Mouse (Mus musculus): Measurements from ENCODE around the gene Nln.

Nln gene

GRCm38 (mm10) chr13:104015246-104016105 lies 93.9 kb downstream of the Nln start:
- DNase-seq (ENCODE audit: low spot score), result no peak

GRCm38 (mm10) chr13:104014038-104014437 lies 95.4 kb downstream of the Nln start:
- no peak for DNase-seq (ENCODE audit: low spot score)

- DNase-seq (ENCODE audit: low spot score), result no peak
Observed at GRCm38 (mm10) chr13:104013380-104013779, 96.0 kb downstream of the Nln start.

DNA sequence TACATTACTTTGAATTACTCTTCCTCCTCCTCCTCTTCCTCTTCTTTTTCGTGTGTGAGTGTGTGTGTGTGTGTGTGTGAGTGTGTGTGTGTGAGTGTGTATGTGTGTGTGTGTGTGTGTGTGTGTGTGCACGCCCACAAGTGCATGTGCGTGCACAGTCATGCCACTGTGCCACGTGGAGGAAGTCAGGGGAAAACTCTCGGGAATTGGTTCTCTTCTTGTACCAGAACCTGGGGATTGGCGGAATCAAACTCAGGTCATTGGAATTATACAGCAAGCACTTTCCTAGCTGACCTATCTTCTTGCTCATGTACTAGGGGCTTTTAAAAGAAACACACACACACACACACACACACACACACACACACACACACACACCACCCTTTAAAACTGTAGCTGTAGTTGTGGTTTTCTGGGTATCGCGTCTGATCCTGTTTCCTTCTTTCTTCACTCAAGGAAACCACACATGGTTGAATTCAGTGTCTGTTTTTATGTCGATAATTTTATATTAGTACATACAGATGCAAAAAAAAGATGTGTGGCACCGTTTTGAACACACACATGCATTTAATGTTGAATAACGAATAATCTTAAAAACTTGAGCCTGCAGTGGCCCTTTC lies 97.1 kb downstream of the Nln start:
- DNase-seq (ENCODE audit: low spot score), result no peak

- DNase-seq (ENCODE audit: low spot score), result no peak
Observed at GRCm38 (mm10) chr13:104011289-104011688, 98.1 kb downstream of the Nln start.

DNA sequence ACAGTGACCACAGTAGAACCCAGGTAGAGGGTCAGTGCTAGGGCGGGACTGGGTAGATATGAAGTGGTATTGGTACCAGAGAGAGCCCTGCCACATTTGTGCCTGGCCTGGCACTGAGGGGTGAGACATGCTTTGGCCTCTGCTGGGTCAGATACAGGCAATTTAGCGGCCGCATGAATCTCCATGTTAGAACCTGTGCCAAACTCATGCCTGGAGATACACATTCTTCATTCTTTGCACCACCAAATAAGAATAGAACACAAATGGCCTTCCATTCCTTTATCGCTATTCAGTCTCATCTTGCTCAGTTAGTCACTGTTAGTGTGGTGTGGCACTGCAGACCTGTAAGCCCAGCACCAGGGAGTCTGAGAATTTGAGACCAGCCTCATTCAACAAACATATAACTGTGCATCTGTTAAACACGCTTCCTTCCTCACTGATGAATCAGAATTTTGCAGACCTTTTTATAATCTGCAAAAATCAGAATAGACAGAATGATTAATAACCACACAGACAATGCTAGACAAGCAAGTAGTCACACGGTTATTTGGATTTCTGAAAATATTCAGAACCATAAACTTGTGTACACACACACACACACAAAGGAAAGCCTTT lies 104.1 kb downstream of the Nln start:
- no peak for DNase-seq (ENCODE audit: low spot score)

DNA sequence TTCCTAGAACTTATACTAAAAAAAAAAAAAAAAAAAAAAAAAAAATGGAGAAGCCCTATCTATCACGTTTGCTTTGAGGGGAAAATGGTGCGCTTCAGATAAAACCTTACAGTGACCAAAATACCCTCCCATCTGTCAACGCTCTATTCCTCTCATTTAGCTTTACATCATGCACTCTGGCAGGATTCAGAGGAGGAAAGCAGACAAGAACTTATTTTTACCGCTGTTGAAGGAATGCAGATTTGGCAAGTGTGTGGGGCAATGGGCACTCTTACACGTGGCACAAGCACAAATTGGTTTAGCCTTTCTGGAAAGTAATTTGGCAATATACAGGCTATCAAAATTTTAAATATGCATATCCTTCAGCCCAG lies 115.3 kb downstream of the Nln start:
- no peak for DNase-seq (ENCODE audit: low spot score)

DNA sequence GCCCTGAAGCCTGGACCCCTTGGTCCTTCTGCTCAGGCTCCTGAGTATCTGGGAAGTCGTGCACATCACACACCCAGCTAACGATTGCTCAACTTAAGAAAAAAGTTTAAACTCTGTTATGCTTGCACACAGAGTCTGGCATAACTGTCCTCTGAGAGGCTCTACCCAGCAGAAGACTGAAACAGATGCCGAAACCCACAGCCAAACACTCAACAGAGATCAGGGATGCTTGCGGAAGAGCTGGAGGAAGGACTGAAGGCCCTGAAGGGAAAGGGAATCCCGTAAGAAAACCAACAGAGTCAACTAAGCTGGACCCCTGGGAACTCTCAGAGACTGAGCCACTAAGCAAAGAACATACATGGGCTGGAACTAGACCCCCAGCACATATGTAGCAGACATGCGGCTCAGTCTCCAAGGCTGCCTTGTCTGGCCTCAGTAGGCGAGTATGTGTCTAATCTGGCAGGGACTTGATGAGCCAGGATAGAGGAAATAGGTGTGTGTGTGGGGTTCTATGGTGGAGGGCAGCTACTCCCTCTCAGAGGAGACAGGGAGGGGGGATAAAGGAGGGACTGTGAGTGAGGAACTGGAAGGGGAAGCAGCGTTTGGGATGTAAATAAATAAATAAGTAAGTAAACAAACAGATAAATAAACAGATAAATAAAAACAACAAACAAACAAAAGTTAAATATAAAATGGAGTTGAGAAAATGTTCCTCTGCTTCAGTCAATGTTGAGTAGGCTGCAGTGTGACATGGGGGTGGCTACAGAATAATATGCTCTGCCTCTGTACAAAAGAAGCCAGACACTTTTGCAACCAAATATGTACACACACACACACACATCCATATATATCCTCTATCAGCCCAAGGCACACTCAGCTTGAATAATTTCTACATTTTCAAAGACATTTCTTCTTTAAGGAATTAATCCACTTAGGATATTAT lies 116.0 kb downstream of the Nln start:
- no peak for DNase-seq (ENCODE audit: low spot score)

GRCm38 (mm10) chr13:103986660-103987059 lies 122.8 kb downstream of the Nln start:
- DNase-seq (ENCODE audit: low spot score), result no peak

DNA sequence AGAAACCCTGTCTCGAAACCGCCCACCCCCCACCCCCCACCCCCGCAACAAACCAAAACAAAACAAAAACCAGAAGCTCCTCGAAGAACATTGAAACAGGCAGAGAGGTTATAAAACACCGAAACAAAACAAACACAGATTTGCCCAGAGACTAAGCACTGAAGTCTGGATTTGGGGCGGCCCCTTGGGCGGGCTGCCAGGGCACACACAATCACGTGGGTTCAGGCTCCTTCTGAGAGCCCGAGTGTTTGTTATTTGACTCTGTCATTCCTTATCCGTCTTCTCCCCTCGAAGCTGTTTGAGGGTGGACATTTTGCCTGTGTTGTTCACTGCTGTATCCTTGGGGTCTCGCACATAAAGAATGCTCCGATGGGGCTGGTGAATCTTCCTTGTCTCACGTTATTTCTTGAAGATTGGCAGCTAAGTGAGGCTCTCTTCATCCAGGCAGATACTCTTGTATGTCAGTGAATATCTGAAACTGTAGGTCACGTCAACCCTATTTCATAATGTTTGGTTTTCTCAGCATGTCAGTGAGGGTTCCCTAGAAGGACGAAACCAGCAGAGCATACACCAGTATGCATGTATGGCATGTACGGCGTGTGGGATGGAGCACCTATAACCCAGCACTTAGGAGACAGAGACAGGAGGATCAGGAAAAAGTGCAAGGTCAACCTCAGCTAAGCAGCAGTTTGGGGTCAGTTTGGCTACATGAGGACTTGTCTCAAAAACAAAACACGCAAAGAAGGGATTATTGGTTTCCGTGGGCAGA lies 123.7 kb downstream of the Nln start:
- no peak for DNase-seq (ENCODE audit: low spot score)

- DNase-seq (ENCODE audit: low spot score), result no peak
Observed at GRCm38 (mm10) chr13:103982376-103982775, 127.0 kb downstream of the Nln start.

DNA sequence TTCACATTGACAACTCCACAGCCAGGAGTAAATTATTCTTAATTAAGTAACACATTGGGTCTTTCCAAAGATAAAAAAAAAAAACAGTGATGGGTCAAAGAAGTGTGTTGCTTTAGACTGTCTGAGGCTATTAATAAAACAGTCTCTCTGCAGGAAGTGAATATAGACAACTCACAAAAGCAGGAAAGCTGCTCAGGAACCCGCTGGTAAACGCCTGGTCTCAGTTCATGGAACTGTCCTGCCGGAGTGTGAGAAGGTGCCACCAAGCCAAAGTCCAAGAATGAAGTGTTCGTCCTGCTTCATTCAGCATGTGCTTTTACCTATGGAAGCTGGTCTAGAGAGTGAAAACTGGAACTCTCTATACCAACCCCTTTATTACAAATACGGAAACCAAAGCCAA lies 129.0 kb downstream of the Nln start:
- DNase-seq (ENCODE audit: low spot score), result no peak

GRCm38 (mm10) chr13:103978286-103978866 lies 131.0 kb downstream of the Nln start:
- DNase-seq (ENCODE audit: low spot score), result peak; percentile 18

DNA sequence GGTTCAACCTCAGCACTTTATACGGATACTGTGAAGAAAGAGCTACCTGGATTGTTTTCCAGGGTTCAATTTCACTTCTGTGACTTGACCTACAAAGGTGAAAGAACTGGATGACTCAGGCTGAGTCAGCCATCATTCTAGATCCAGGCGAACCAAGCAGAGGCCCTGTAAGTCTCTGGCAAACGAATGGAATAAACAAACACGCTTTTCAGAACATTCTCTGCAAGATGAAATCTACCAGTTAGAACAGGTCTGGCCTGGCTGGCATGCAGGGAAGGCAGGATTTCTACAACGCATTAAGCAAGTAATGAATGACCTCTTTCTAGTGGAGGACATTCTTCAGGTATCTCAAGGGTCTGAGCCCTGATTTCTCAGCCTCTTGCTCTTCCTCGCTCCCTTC lies 131.6 kb downstream of the Nln start:
- peak; percentile 20 for DNase-seq (ENCODE audit: low spot score)

GRCm38 (mm10) chr13:103976181-103976724 lies 133.2 kb downstream of the Nln start:
- DNase-seq (ENCODE audit: low spot score), result no peak

DNA sequence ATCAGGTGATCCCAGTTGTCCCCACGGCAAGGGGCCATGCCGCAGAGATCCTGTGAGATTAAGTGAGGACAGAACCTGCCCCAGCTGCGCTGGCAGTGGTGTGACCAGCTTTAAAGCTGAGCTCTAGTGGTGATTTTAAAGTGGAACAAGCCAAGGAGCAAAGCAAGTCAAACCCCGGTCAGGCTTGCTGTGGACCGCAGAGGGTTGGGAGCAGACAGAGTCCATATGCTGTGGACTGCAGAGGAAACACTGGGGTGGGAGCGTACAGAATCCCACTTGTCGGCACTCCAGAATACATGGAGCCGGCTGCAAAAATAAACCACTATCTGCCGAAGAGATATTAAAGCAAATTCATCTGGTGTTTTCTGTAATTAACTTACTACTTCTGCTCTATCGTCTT lies 134.3 kb downstream of the Nln start:
- DNase-seq (ENCODE audit: low spot score), result no peak

- DNase-seq (ENCODE audit: low spot score), result no peak
Observed at GRCm38 (mm10) chr13:103973977-103974376, 135.4 kb downstream of the Nln start.
